8 mouse cellular contexts compared by ENCODE assay signal in genomic region chr12:12318140-12318734, GRCm38 (mm10). TPM values are rescaled to one million over a fixed set of nuclear protein-coding genes. Genes with fewer than 3 reads are reported as not detected.
DNase-seq lines count a peak whose midpoint lies in the region; TF ChIP-seq lines count a peak whose summit lies in the region.
"Had no signal": no experiment of that assay in that cellular context is flagged by ENCODE, and none has a peak within 500 bp of the region (broad histone marks: within the 10 kb centered on the region; RNA-seq: fewer than 3 reads in every experiment).

No protein-coding gene starts in this region.

- no peaks in the 10 kb centered on the region for H3K79me2 ChIP-seq in liver, adult 2 months (ENCODE audit: control insufficient read depth, insufficient read depth, low read length)

- H3K4me3 ChIP-seq in liver, adult 2 months (ENCODE audit: insufficient read depth, low read depth, low read length), result no peak overlapping the region
- H3K4me3 ChIP-seq: myocyte had no signal

- WGBS in liver, adult 2 months, result 3% methylated on average over 6 of the region's 6 CpGs

- TF ChIP-seq POLR2A in liver, adult 2 months (IDR thresholded peaks at IDR 0.05; ENCODE audit: extremely low read depth, insufficient read depth, low read length), result no peak

- H3K27me3 ChIP-seq in liver, adult 2 months (ENCODE audit: control insufficient read depth, insufficient read depth, low read length), result no peaks in the 10 kb centered on the region

- TF ChIP-seq CTCF in liver, adult 2 months (IDR thresholded peaks at IDR 0.05; ENCODE audit: low read depth, low read length), result peak; percentile 46; the same call in 1 of the 2 replicates

- DNase-seq in liver, adult 2 months (ENCODE audit: extremely low read depth, low read depth, low spot score), result peak; percentile 50
- DNase-seq in liver (no peak), NIH3T3 (ENCODE audit: low read depth) (peak; percentile 65)
- DNase-seq in embryo, embryonic 9.5 days (ENCODE audit: extremely low spot score), result peak; percentile 47
- DNase-seq in lung, postnatal 25 days (ENCODE audit: low spot score), result peak; percentile 54
- no peak for DNase-seq in left cerebral cortex, postnatal 4 days
- no peak for DNase-seq in urinary bladder, postnatal 10 days (ENCODE audit: low spot score)

- 0 out of 2 replicates have a peak, but pooled peaks cover 3% of the 10 kb centered on the region for H3K4me1 ChIP-seq in liver, adult 2 months (ENCODE audit: control insufficient read depth, insufficient read depth, low read length)

- H3K36me3 ChIP-seq in liver, adult 2 months (ENCODE audit: control insufficient read depth, insufficient read depth, low read length), result no peaks in the 10 kb centered on the region

- intact Hi-C loops in left cerebral cortex, postnatal 4 days (cut with DNase I), result loop anchor here (2.0 to 10.0 kb wide), 2 partner anchors 141 to 1003 kb away; no protein-coding TSS in a partner anchor

- no peak overlapping the region for H3K27ac ChIP-seq in liver, adult 2 months (replicated peaks; ENCODE audit: insufficient read depth, low read depth, low read length)

- no peak overlapping the region for H3K9ac ChIP-seq in liver, adult 2 months (ENCODE audit: low read depth, low read length)

RNA-seq across cellular contexts. Expression of gene Fam49a, which starts 56.3 kb away (rescaled TPM):
- total RNA-seq in liver, adult 2 months (2014; rRNA removed), result 2.0 and 3.3 TPM in 2 replicates
- 0.65 and 1.7 TPM in 2 replicates for polyA plus RNA-seq in liver, adult 2 months (2012; rRNA removed)
- 100 to 1,000 TPM; 346 to 364 TPM for total RNA-seq in left cerebral cortex, postnatal 4 days (2021)
- polyA plus RNA-seq: myocyte had no signal

Comparison
In these comparisons a context has a peak if more than half of its experiments do, and no peak if none do; other contexts are left out.
1. DNase-seq: peak in liver, adult 2 months (single experiment), NIH3T3 (single experiment), embryo, embryonic 9.5 days (single experiment) and lung, postnatal 25 days (single experiment); none in liver (single experiment), left cerebral cortex, postnatal 4 days (single experiment) and urinary bladder, postnatal 10 days (single experiment).
2. RNA of gene Fam49a, which starts 56.3 kb away (total RNA-seq): 346 to 364 TPM in left cerebral cortex, postnatal 4 days; 2.0 to 3.3 TPM in liver, adult 2 months; every median in the first group is over 10 times any median in the second.